Mouse (Mus musculus): ENCODE results near the gene Zswim8. TPM values are rescaled to one million over a fixed set of nuclear protein-coding genes. Genes with fewer than 3 reads are reported as not detected.

The Zswim8 gene
- polyA plus RNA-seq, 1 experiment from 2014 or later = 47.7 TPM

DNA sequence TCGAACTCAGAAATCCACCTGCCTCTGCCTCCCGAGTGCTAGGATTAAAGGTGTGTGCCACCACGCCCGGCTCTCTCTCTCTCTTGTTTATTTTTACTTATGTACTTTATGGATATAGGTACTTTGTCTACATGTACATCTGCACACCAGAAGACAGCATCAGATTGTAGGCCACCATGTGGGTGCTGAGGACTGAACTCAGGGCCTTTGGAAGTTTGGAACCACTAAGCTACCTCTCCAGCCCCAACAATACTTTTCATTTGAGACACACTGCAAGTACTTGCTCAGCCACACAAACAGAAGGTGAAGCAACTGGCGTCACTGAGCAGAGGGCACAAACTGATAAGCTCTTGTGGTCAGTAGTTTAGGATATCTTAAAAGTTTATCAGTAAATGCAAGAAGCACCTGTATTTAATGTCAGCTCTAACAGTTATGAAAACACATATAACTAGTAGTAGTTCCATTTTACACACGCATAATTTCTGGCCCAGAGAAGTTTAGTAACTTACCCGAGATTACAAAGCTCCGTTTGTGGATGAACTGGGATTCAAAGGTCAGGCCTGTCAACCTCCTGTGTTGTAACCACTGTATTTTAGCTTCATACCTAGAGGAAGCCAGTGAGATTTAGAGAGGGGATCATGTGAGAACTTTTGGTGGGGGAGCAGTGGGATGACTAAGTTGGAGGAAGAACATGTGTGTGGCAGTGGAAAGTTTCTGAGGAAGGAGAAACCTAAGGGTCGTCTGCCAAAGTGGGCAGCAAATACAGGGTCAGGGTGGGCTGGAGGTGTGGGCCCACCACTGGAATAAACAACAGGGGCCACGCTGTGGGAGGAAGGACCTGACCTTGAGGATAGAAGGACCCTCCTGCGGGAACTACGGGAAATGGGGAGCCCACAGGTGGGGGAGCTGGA is 25.9 kb downstream of the Zswim8 start:
- Histone ChIP-seq H3K36me3 (ENCODE audit: control insufficient read depth, insufficient read depth, low read length) (peaks cover 42% of the 10 kb centered on the region), H3K4me2 (ENCODE audit: low read length) (peak overlapping the region; percentile 88), H3K4me1 (ENCODE audit: control insufficient read depth, insufficient read depth, low read length) (peaks cover 7% of the 10 kb centered on the region), H3K9me3 (ENCODE audit: control insufficient read depth, low read length) (no peaks in the 10 kb centered on the region), H3K9ac (replicated peaks; ENCODE audit: low read length) (peak overlapping the region; percentile 92), H3K4me3 (replicated peaks; ENCODE audit: low read depth, low read length) (peak overlapping the region; percentile 73), H3K27ac (replicated peaks; ENCODE audit: low read depth, low read length) (no peak overlapping the region), H3K27me3 (ENCODE audit: control insufficient read depth, insufficient read depth, low read length) (no peaks in the 10 kb centered on the region)
- WGBS = 53% methylated on average over 12 of the region's 12 CpGs
- DNase-seq = no peak
- ATAC-seq (ENCODE audit: low FRiP score, low TSS enrichment) = no peak

DNA sequence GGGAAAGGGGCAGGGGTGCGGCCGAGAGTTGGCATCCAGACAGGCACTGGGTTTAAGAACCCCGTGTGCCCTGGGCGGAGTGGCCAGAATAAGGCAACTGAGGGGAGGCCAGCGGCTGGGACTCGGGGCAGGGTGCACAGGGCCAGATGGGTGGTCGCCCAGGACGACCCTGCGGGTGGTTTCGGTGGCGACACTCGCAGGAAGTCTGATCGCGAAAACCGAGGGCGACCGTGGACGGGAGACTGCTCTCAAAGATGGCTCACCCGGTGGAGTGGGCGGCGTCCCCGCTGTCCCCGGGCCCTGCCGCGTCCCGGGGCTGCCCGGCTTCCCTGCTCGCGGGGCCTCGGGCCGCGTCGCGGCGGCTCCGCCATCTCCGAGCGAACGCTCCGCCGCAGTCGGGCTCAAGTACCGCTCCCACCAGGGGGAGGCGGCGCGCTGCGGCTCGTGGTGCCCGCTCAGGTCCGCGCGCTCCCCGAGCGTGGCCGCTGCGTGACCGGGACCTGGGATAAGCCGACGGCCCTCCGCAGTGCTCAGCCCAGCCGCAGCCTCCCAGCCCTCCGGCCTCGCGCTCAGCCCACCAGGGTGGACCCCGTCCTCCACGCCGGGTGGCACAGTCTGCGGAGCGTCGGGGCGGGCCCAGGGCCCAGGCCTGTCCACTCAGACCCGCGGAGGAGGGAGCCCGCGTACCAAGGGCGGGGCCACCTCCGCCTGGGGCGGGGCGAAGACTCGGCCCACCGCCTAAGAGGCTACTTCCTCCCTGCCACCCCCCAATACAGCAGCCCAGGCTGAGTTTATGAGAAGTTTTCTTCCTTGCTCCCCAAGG is 26.8 kb downstream of the Zswim8 start, which contains the start of gene Ndst2:
TSS of gene Ndst2 (minus strand) at position 611 of the 823 bp plus-strand sequence.
- peak; percentile 98 for ATAC-seq (ENCODE audit: low FRiP score, low TSS enrichment)
- 0% methylated on average over 79 of the region's 81 CpGs for WGBS
- Histone ChIP-seq H3K27ac (replicated peaks; ENCODE audit: low read depth, low read length) (peak within 1 kb of the TSS; percentile 86), H3K4me1 (ENCODE audit: control insufficient read depth, insufficient read depth, low read length) (peaks cover 7% of the 10 kb centered on the region), H3K9me3 (ENCODE audit: control insufficient read depth, low read length) (no peaks in the 10 kb centered on the region), H3K36me3 (ENCODE audit: control insufficient read depth, insufficient read depth, low read length) (peaks cover 42% of the 10 kb centered on the region), H3K9ac (replicated peaks; ENCODE audit: low read length) (peak within 1 kb of the TSS; percentile 92), H3K27me3 (ENCODE audit: control insufficient read depth, insufficient read depth, low read length) (no peaks in the 10 kb centered on the region), H3K4me2 (ENCODE audit: low read length) (peak within 1 kb of the TSS; percentile 88), H3K4me3 (replicated peaks; ENCODE audit: low read depth, low read length) (peak within 1 kb of the TSS; percentile 73)
- DNase-seq = peak; percentile 93

DNA sequence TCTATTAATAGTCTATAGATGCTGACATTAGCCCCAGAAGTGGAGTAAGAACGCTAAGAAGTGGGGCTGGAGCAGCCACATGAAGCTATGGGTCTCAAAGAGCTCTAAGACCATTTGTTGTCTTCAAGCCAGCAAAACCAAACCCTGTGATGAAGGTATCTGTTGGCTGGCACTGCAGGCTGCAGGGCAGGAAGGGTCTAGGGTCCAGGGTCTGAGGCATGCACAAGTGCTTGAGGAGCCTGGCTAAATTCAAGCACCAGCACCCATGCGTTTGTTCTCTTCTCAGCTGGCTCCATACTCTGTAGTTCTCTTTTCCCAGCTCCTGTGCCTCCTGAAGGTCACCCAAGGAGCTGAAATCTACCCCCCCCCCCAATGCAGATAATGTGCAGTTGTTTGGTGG is 27.7 kb downstream of the Zswim8 start:
- no peak for ATAC-seq (ENCODE audit: low FRiP score, low TSS enrichment)
- Histone ChIP-seq H3K9me3 (ENCODE audit: control insufficient read depth, low read length) (no peaks in the 10 kb centered on the region), H3K4me2 (ENCODE audit: low read length) (peak overlapping the region; percentile 88; the same call in 1 of the 2 replicates), H3K27me3 (ENCODE audit: control insufficient read depth, insufficient read depth, low read length) (no peaks in the 10 kb centered on the region), H3K36me3 (ENCODE audit: control insufficient read depth, insufficient read depth, low read length) (peaks cover 42% of the 10 kb centered on the region), H3K4me3 (replicated peaks; ENCODE audit: low read depth, low read length) (0 out of 2 replicates have a peak overlapping the region, but pooled peaks have one; percentile 73), H3K4me1 (ENCODE audit: control insufficient read depth, insufficient read depth, low read length) (peaks cover 7% of the 10 kb centered on the region), H3K27ac (replicated peaks; ENCODE audit: low read depth, low read length) (no peak overlapping the region), H3K9ac (replicated peaks; ENCODE audit: low read length) (no peak overlapping the region)
- WGBS = 74% methylated on average over 2 of the region's 2 CpGs
- DNase-seq = no peak

DNA sequence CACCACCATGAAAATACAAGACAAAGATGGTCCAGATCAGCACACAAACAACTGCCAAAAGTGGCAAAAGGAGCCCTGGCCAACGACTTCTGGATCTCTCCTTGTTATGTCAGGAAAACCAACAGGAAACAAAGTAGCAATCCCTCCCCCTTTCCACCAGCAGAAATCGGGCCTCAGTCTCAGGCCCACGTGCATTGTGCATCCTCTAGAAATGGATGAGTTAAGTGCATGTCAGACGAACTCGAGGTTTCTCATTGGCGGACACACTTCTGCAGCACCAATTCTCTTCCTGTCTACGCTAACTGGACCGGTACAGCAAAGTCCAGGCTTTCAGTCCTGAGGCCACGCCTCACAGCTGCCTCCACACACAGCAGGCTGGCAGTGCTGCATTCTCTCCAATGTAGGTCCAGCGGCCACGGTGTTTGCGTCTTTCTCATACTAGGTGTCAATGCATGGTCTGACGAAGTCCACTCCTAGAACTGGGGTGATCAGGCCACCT is 28.6 kb downstream of the Zswim8 start:
- peaks cover 7% of the 10 kb centered on the region for H3K4me1 ChIP-seq (ENCODE audit: control insufficient read depth, insufficient read depth, low read length)
- H3K9ac ChIP-seq (replicated peaks; ENCODE audit: low read length) = no peak overlapping the region
- H3K27me3 ChIP-seq (ENCODE audit: control insufficient read depth, insufficient read depth, low read length) = no peaks in the 10 kb centered on the region
- no peaks in the 10 kb centered on the region for H3K9me3 ChIP-seq (ENCODE audit: control insufficient read depth, low read length)
- no peak overlapping the region for H3K4me3 ChIP-seq (replicated peaks; ENCODE audit: low read depth, low read length)
- peaks cover 45% of the 10 kb centered on the region for H3K36me3 ChIP-seq (ENCODE audit: control insufficient read depth, insufficient read depth, low read length)
- DNase-seq (no peak), ATAC-seq (ENCODE audit: low FRiP score, low TSS enrichment) (no peak)
- H3K27ac ChIP-seq (replicated peaks; ENCODE audit: low read depth, low read length) = no peak overlapping the region
- 91% methylated on average over 13 of the region's 13 CpGs for WGBS
- H3K4me2 ChIP-seq (ENCODE audit: low read length) = no peak overlapping the region

DNA sequence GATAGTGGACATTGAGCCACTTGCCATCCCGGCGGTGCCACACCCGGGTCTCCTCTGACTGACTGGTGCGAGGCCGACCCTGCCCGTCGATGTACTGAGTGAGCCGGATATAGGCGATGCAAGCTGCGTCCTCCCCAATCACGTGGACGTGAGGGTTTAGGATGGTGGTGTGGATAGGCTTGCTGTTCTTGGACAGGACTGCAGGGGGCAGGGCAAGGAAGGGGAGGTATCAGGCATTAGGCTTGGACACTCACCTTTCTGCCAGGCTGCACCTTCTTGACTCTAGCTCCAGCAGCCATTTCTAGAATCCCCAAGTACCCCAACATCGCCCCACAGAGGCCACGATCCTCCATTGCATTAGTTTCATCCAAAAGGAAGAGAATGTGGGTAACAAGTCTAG is 30.0 kb downstream of the Zswim8 start:
- Histone ChIP-seq H3K4me3 (replicated peaks; ENCODE audit: low read depth, low read length) (no peak overlapping the region), H3K4me1 (ENCODE audit: control insufficient read depth, insufficient read depth, low read length) (peaks cover 7% of the 10 kb centered on the region), H3K36me3 (ENCODE audit: control insufficient read depth, insufficient read depth, low read length) (peaks cover 53% of the 10 kb centered on the region), H3K27ac (replicated peaks; ENCODE audit: low read depth, low read length) (no peak overlapping the region), H3K4me2 (ENCODE audit: low read length) (no peak overlapping the region), H3K9ac (replicated peaks; ENCODE audit: low read length) (no peak overlapping the region), H3K9me3 (ENCODE audit: control insufficient read depth, low read length) (no peaks in the 10 kb centered on the region), H3K27me3 (ENCODE audit: control insufficient read depth, insufficient read depth, low read length) (no peaks in the 10 kb centered on the region)
- DNase-seq (peak; percentile 57), ATAC-seq (ENCODE audit: low FRiP score, low TSS enrichment) (no peak)
- WGBS = 37% methylated on average over 14 of the region's 14 CpGs

DNA sequence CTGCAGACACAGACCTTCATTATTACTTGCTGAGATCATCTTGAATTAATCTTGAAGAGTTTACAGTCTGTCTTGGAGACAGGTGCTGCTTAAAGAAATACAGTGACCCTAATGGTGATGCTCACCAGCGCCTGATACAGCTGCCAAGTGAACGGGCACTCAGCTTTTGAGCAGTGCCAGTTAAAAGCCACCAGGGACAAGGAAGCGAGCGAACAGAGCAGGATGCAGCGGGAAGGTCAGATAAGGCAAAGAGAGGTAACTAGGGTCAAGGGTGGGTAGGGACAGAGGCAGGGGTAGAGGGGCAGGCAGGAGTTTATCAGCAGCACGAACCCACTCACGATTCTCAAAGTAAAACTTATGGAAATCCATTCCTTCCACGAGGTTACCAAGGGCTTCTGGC is 31.2 kb downstream of the Zswim8 start:
- no peak for ATAC-seq (ENCODE audit: low FRiP score, low TSS enrichment)
- Histone ChIP-seq H3K27ac (replicated peaks; ENCODE audit: low read depth, low read length) (no peak overlapping the region), H3K27me3 (ENCODE audit: control insufficient read depth, insufficient read depth, low read length) (no peaks in the 10 kb centered on the region), H3K9me3 (ENCODE audit: control insufficient read depth, low read length) (no peaks in the 10 kb centered on the region), H3K4me1 (ENCODE audit: control insufficient read depth, insufficient read depth, low read length) (peaks cover 2% of the 10 kb centered on the region), H3K4me3 (replicated peaks; ENCODE audit: low read depth, low read length) (no peak overlapping the region), H3K4me2 (ENCODE audit: low read length) (no peak overlapping the region), H3K9ac (replicated peaks; ENCODE audit: low read length) (no peak overlapping the region), H3K36me3 (ENCODE audit: control insufficient read depth, insufficient read depth, low read length) (peaks cover 57% of the 10 kb centered on the region)
- no peak for DNase-seq
- 90% methylated on average over 8 of the region's 8 CpGs for WGBS

DNA sequence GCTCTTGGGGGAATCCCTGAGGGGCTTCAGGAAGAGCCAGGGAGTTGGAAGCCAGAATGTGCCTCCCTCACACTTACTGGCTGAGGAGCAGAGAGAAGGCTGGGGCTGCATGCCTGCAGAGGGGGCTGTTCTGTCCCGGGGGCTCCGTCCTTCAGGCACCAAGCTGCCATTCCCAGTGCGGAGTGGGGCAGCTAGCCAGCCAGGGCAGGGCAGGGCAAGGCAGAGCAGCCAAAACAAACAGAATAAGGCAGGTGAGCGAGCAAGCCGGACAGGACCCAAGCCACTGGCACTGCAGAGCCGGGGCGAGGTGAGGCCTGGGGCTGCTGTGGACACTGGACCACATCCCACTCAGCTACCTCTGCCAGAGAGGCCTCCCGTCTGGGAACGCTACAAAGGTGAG is 33.9 kb downstream of the Zswim8 start:
- no peak for ATAC-seq (ENCODE audit: low FRiP score, low TSS enrichment)
- WGBS = 87% methylated on average over 9 of the region's 9 CpGs
- H3K36me3 ChIP-seq (ENCODE audit: control insufficient read depth, insufficient read depth, low read length) = peaks cover 68% of the 10 kb centered on the region
- H3K27ac ChIP-seq (replicated peaks; ENCODE audit: low read depth, low read length) = no peak overlapping the region
- no peak overlapping the region for H3K9ac ChIP-seq (replicated peaks; ENCODE audit: low read length)
- no peaks in the 10 kb centered on the region for H3K9me3 ChIP-seq (ENCODE audit: control insufficient read depth, low read length)
- no peak overlapping the region for H3K4me3 ChIP-seq (replicated peaks; ENCODE audit: low read depth, low read length)
- H3K4me1 ChIP-seq (ENCODE audit: control insufficient read depth, insufficient read depth, low read length) = no peaks in the 10 kb centered on the region
- H3K27me3 ChIP-seq (ENCODE audit: control insufficient read depth, insufficient read depth, low read length) = no peaks in the 10 kb centered on the region
- H3K4me2 ChIP-seq (ENCODE audit: low read length) = no peak overlapping the region
- no peak for DNase-seq

DNA sequence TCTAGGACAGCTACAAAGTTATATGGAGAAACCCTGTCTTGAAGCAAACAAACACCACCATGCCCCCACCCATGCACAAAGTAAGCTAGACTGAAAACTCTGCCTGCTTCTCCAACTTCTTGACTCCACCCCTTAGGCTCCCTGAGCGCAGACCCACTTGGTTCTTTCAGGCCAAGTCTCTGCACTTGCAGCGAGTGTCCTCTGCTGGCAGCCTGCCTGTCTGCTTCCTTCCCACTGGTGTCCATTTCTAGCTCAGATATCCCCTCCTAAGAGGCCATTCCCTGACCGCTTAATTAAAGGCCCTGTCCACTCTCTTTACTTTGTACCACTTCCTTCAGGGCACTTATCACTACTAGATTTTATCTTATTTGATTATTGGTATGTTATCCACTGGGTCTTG is 36.3 kb downstream of the Zswim8 start:
- H3K4me1 ChIP-seq (ENCODE audit: control insufficient read depth, insufficient read depth, low read length) = no peaks in the 10 kb centered on the region
- DNase-seq (no peak), ATAC-seq (ENCODE audit: low FRiP score, low TSS enrichment) (no peak)
- H3K4me2 ChIP-seq (ENCODE audit: low read length) = no peak overlapping the region
- no peak overlapping the region for H3K27ac ChIP-seq (replicated peaks; ENCODE audit: low read depth, low read length)
- H3K9ac ChIP-seq (replicated peaks; ENCODE audit: low read length) = no peak overlapping the region
- H3K27me3 ChIP-seq (ENCODE audit: control insufficient read depth, insufficient read depth, low read length) = no peaks in the 10 kb centered on the region
- H3K36me3 ChIP-seq (ENCODE audit: control insufficient read depth, insufficient read depth, low read length) = peaks cover 63% of the 10 kb centered on the region
- H3K9me3 ChIP-seq (ENCODE audit: control insufficient read depth, low read length) = no peaks in the 10 kb centered on the region
- 93% methylated on average over 3 of the region's 3 CpGs for WGBS
- H3K4me3 ChIP-seq (replicated peaks; ENCODE audit: low read depth, low read length) = no peak overlapping the region
